Mouse (Mus musculus): ENCODE data around the gene Ndrg4. TPM values are rescaled to one million over a fixed set of nuclear protein-coding genes. Genes with fewer than 3 reads are reported as not detected.

Ndrg4 gene
- 20.1 and 23.7 TPM in 2 replicates for polyA plus RNA-seq (2015; fragmentation: Nextera tagmentation; extraction: Ambion mirVana)

- ATAC-seq (ENCODE audit: low FRiP score, low TSS enrichment), result no peak
- peak within 1 kb of the TSS; percentile 60 for H3K4me3 ChIP-seq (ENCODE audit: low read length)
- peak within 1 kb of the TSS; percentile 55 for H3K9ac ChIP-seq (replicated peaks; ENCODE audit: low read length)
- H3K36me3 ChIP-seq (ENCODE audit: insufficient read depth, low read length), result no peaks in the 10 kb centered on the region
- no peak within 1 kb of the TSS for H3K27ac ChIP-seq (ENCODE audit: low read length)
- H3K27me3 ChIP-seq (ENCODE audit: insufficient read depth, low read length), result peaks cover 62% of the 10 kb centered on the region
- no peaks in the 10 kb centered on the region for H3K9me3 ChIP-seq (ENCODE audit: low read length)
- 24% methylated on average over 9 of the region's 9 CpGs for WGBS
- peak within 1 kb of the TSS; percentile 98 for H3K4me2 ChIP-seq (replicated peaks; ENCODE audit: low read depth, low read length)
- peaks cover 15% of the 10 kb centered on the region for H3K4me1 ChIP-seq (ENCODE audit: insufficient read depth, low read length)
Observed at GRCm38 (mm10) chr8:95676631-95677030, at the start of gene Ndrg4. Ndrg4 (plus strand) TSS chr8:95676980.

- Histone ChIP-seq H3K4me2 (replicated peaks; ENCODE audit: low read depth, low read length) (peak overlapping the region; percentile 90), H3K27ac (ENCODE audit: low read length) (no peak overlapping the region), H3K36me3 (ENCODE audit: insufficient read depth, low read length) (no peaks in the 10 kb centered on the region), H3K9ac (replicated peaks; ENCODE audit: low read length) (no peak overlapping the region), H3K4me3 (ENCODE audit: low read length) (peak overlapping the region; percentile 79; the same call in 1 of the 2 replicates), H3K9me3 (ENCODE audit: low read length) (no peaks in the 10 kb centered on the region), H3K27me3 (ENCODE audit: insufficient read depth, low read length) (no peaks in the 10 kb centered on the region; the same call in 1 of the 2 replicates), H3K4me1 (ENCODE audit: insufficient read depth, low read length) (peaks cover 9% of the 10 kb centered on the region)
- ATAC-seq (ENCODE audit: low FRiP score, low TSS enrichment), result peak; percentile 37; the same call in 1 of the 2 replicates
- 84% methylated on average over 6 of the region's 6 CpGs for WGBS
Observed at GRCm38 (mm10) chr8:95632840-95633239, 43.9 kb upstream of the Ndrg4 start.

GRCm38 (mm10) chr8:95633262-95634062 lies 43.3 kb upstream of the Ndrg4 start, which contains the start of gene Gins3:
Gins3 (plus strand) TSS chr8:95633453.
- no peak within 1 kb of the TSS for H3K27ac ChIP-seq (ENCODE audit: low read length)
- no peaks in the 10 kb centered on the region for H3K9me3 ChIP-seq (ENCODE audit: low read length)
- H3K4me1 ChIP-seq (ENCODE audit: insufficient read depth, low read length), result peaks cover 9% of the 10 kb centered on the region
- H3K36me3 ChIP-seq (ENCODE audit: insufficient read depth, low read length), result no peaks in the 10 kb centered on the region
- H3K9ac ChIP-seq (replicated peaks; ENCODE audit: low read length), result peak within 1 kb of the TSS; percentile 80
- H3K4me2 ChIP-seq (replicated peaks; ENCODE audit: low read depth, low read length), result peak within 1 kb of the TSS; percentile 90
- peak; percentile 94 for ATAC-seq (ENCODE audit: low FRiP score, low TSS enrichment)
- peak within 1 kb of the TSS; percentile 79 for H3K4me3 ChIP-seq (ENCODE audit: low read length)
- under 1% methylated on average over 52 of the region's 52 CpGs for WGBS
- no peaks in the 10 kb centered on the region; the same call in 1 of the 2 replicates for H3K27me3 ChIP-seq (ENCODE audit: insufficient read depth, low read length)

GRCm38 (mm10) chr8:95634063-95634340 lies 42.8 kb upstream of the Ndrg4 start:
- no peak overlapping the region for H3K27ac ChIP-seq (ENCODE audit: low read length)
- 5% methylated on average over 6 of the region's 6 CpGs for WGBS
- H3K4me3 ChIP-seq (ENCODE audit: low read length), result peak overlapping the region; percentile 79
- peak overlapping the region; percentile 90 for H3K4me2 ChIP-seq (replicated peaks; ENCODE audit: low read depth, low read length)
- ATAC-seq (ENCODE audit: low FRiP score, low TSS enrichment), result 0 out of 2 replicates have a peak, but pooled peaks have one; percentile 18
- peak overlapping the region; percentile 80 for H3K9ac ChIP-seq (replicated peaks; ENCODE audit: low read length)
- no peaks in the 10 kb centered on the region for H3K27me3 ChIP-seq (ENCODE audit: insufficient read depth, low read length)
- H3K4me1 ChIP-seq (ENCODE audit: insufficient read depth, low read length), result peaks cover 9% of the 10 kb centered on the region
- no peaks in the 10 kb centered on the region for H3K36me3 ChIP-seq (ENCODE audit: insufficient read depth, low read length)
- H3K9me3 ChIP-seq (ENCODE audit: low read length), result no peaks in the 10 kb centered on the region

GRCm38 (mm10) chr8:95644942-95645341 lies 31.8 kb upstream of the Ndrg4 start:
- Histone ChIP-seq H3K4me1 (ENCODE audit: insufficient read depth, low read length) (no peaks in the 10 kb centered on the region), H3K4me2 (replicated peaks; ENCODE audit: low read depth, low read length) (no peak overlapping the region), H3K27me3 (ENCODE audit: insufficient read depth, low read length) (no peaks in the 10 kb centered on the region), H3K36me3 (ENCODE audit: insufficient read depth, low read length) (peaks cover 12% of the 10 kb centered on the region), H3K4me3 (ENCODE audit: low read length) (no peak overlapping the region), H3K9me3 (ENCODE audit: low read length) (no peaks in the 10 kb centered on the region), H3K9ac (replicated peaks; ENCODE audit: low read length) (no peak overlapping the region), H3K27ac (ENCODE audit: low read length) (no peak overlapping the region)
- WGBS, result 92% methylated on average over 2 of the region's 2 CpGs
- no peak for ATAC-seq (ENCODE audit: low FRiP score, low TSS enrichment)

- 87% methylated on average over 3 of the region's 3 CpGs for WGBS
- no peak for ATAC-seq (ENCODE audit: low FRiP score, low TSS enrichment)
- H3K4me2 ChIP-seq (replicated peaks; ENCODE audit: low read depth, low read length), result no peak overlapping the region
- H3K9ac ChIP-seq (replicated peaks; ENCODE audit: low read length), result no peak overlapping the region
- no peaks in the 10 kb centered on the region for H3K9me3 ChIP-seq (ENCODE audit: low read length)
- no peak overlapping the region for H3K4me3 ChIP-seq (ENCODE audit: low read length)
- no peaks in the 10 kb centered on the region for H3K27me3 ChIP-seq (ENCODE audit: insufficient read depth, low read length)
- no peaks in the 10 kb centered on the region for H3K4me1 ChIP-seq (ENCODE audit: insufficient read depth, low read length)
- peaks cover 4% of the 10 kb centered on the region; the same call in 1 of the 2 replicates for H3K36me3 ChIP-seq (ENCODE audit: insufficient read depth, low read length)
- H3K27ac ChIP-seq (ENCODE audit: low read length), result no peak overlapping the region
Observed at GRCm38 (mm10) chr8:95648251-95648650, 28.5 kb upstream of the Ndrg4 start.

GRCm38 (mm10) chr8:95653351-95653750 lies 23.4 kb upstream of the Ndrg4 start:
- Histone ChIP-seq H3K9me3 (ENCODE audit: low read length) (no peaks in the 10 kb centered on the region), H3K9ac (replicated peaks; ENCODE audit: low read length) (no peak overlapping the region), H3K4me1 (ENCODE audit: insufficient read depth, low read length) (no peaks in the 10 kb centered on the region), H3K27ac (ENCODE audit: low read length) (no peak overlapping the region), H3K4me2 (replicated peaks; ENCODE audit: low read depth, low read length) (no peak overlapping the region), H3K4me3 (ENCODE audit: low read length) (no peak overlapping the region), H3K36me3 (ENCODE audit: insufficient read depth, low read length) (no peaks in the 10 kb centered on the region), H3K27me3 (ENCODE audit: insufficient read depth, low read length) (no peaks in the 10 kb centered on the region)
- no peak for ATAC-seq (ENCODE audit: low FRiP score, low TSS enrichment)
- WGBS, result 66% methylated on average over 5 of the region's 5 CpGs

GRCm38 (mm10) chr8:95655831-95656230 lies 20.9 kb upstream of the Ndrg4 start:
- Histone ChIP-seq H3K4me3 (ENCODE audit: low read length) (no peak overlapping the region), H3K27ac (ENCODE audit: low read length) (no peak overlapping the region), H3K9ac (replicated peaks; ENCODE audit: low read length) (no peak overlapping the region), H3K4me1 (ENCODE audit: insufficient read depth, low read length) (no peaks in the 10 kb centered on the region), H3K4me2 (replicated peaks; ENCODE audit: low read depth, low read length) (no peak overlapping the region), H3K27me3 (ENCODE audit: insufficient read depth, low read length) (no peaks in the 10 kb centered on the region), H3K36me3 (ENCODE audit: insufficient read depth, low read length) (no peaks in the 10 kb centered on the region), H3K9me3 (ENCODE audit: low read length) (no peaks in the 10 kb centered on the region)
- WGBS, result 74% methylated on average over 7 of the region's 7 CpGs
- ATAC-seq (ENCODE audit: low FRiP score, low TSS enrichment), result no peak

- Histone ChIP-seq H3K27ac (ENCODE audit: low read length) (no peak overlapping the region), H3K9me3 (ENCODE audit: low read length) (no peaks in the 10 kb centered on the region), H3K4me1 (ENCODE audit: insufficient read depth, low read length) (no peaks in the 10 kb centered on the region), H3K36me3 (ENCODE audit: insufficient read depth, low read length) (no peaks in the 10 kb centered on the region), H3K4me3 (ENCODE audit: low read length) (no peak overlapping the region), H3K27me3 (ENCODE audit: insufficient read depth, low read length) (no peaks in the 10 kb centered on the region), H3K9ac (replicated peaks; ENCODE audit: low read length) (no peak overlapping the region), H3K4me2 (replicated peaks; ENCODE audit: low read depth, low read length) (no peak overlapping the region)
- no peak for ATAC-seq (ENCODE audit: low FRiP score, low TSS enrichment)
- WGBS, result 37% methylated on average over 5 of the region's 5 CpGs
Observed at GRCm38 (mm10) chr8:95656316-95657002, 20.3 kb upstream of the Ndrg4 start.

GRCm38 (mm10) chr8:95657523-95657922 lies 19.3 kb upstream of the Ndrg4 start:
- Histone ChIP-seq H3K27me3 (ENCODE audit: insufficient read depth, low read length) (no peaks in the 10 kb centered on the region), H3K36me3 (ENCODE audit: insufficient read depth, low read length) (no peaks in the 10 kb centered on the region), H3K9ac (replicated peaks; ENCODE audit: low read length) (no peak overlapping the region), H3K4me3 (ENCODE audit: low read length) (no peak overlapping the region), H3K4me1 (ENCODE audit: insufficient read depth, low read length) (no peaks in the 10 kb centered on the region), H3K4me2 (replicated peaks; ENCODE audit: low read depth, low read length) (no peak overlapping the region), H3K9me3 (ENCODE audit: low read length) (no peaks in the 10 kb centered on the region), H3K27ac (ENCODE audit: low read length) (no peak overlapping the region)
- WGBS, result 55% methylated on average over 2 of the region's 2 CpGs
- no peak for ATAC-seq (ENCODE audit: low FRiP score, low TSS enrichment)

Data from kidney, embryonic 16.5 days (tissue).